Mouse (Mus musculus): ENCODE data around the gene Slc9a9.

DNA sequence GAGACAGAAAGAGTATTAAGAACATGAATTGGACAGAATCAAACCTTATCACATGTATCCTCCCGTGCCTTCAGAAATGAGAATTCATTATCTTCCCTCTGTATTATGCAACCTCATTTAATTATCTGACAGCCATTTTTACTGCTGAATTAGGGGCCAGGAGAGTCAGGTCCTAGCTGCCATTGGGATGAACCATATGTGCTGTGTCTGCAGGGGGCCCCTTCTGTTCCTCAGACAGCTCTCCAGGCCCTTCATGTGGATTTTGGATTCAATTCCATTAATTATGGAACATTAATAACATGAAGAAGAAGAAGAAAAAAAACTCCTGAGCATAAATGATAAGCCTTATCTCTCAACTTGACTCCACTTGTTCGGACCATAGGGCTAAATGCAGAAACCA is 559.4 kb downstream of the Slc9a9 start:
- TF ChIP-seq POLR2A (IDR thresholded peaks at IDR 0.05; ENCODE audit: control insufficient read depth in 1 of 2, insufficient read depth in 1 of 2, low read depth in 1 of 2, low read length in 2 of 2, poor library complexity in 1 of 2) (no peak), ETS1 (IDR thresholded peaks at IDR 0.05; ENCODE audit: low read depth, low read length) (no peak), E2F4 (IDR thresholded peaks at IDR 0.05; ENCODE audit: borderline replicate concordance, low read depth, low read length) (no peak), GABPA (IDR thresholded peaks at IDR 0.05; ENCODE audit: low read depth, low read length) (no peak), SIN3A (IDR thresholded peaks at IDR 0.05; ENCODE audit: low read length) (no peak), CTCF (IDR thresholded peaks at IDR 0.05 in 2 of 3, conservative IDR thresholded peaks at IDR 0.05 in 1 of 3; ENCODE audit: control insufficient read depth in 1 of 3, insufficient read depth in 1 of 3, low read depth in 2 of 3, low read length in 3 of 3, poor library complexity in 1 of 3, severe bottlenecking in 1 of 3) (no peak), SMC3 (IDR thresholded peaks at IDR 0.05; ENCODE audit: low read depth, low read length) (no peak), ZC3H11A (IDR thresholded peaks at IDR 0.05; ENCODE audit: low read depth, low read length) (no peak), EP300 (IDR thresholded peaks at IDR 0.05; ENCODE audit: low read depth in 1 of 2, low read length in 2 of 2) (no peak), MXI1 (IDR thresholded peaks at IDR 0.05; ENCODE audit: low read depth, low read length) (no peak), NRF1 (IDR thresholded peaks at IDR 0.05; ENCODE audit: insufficient read depth, low read depth, low read length, poor library complexity, severe bottlenecking) (no peak), ZKSCAN1 (IDR thresholded peaks at IDR 0.05; ENCODE audit: low read depth, low read length) (no peak), ELF1 (IDR thresholded peaks at IDR 0.05; ENCODE audit: low read depth, low read length) (no peak)

Measured in MEL (cell line).